Mouse (Mus musculus): Measurements from ENCODE around the gene Fbxl19.
A peak's percentile ranks its signal among the peaks of the same experiment; 100 is the strongest.

The Fbxl19 gene

DNA sequence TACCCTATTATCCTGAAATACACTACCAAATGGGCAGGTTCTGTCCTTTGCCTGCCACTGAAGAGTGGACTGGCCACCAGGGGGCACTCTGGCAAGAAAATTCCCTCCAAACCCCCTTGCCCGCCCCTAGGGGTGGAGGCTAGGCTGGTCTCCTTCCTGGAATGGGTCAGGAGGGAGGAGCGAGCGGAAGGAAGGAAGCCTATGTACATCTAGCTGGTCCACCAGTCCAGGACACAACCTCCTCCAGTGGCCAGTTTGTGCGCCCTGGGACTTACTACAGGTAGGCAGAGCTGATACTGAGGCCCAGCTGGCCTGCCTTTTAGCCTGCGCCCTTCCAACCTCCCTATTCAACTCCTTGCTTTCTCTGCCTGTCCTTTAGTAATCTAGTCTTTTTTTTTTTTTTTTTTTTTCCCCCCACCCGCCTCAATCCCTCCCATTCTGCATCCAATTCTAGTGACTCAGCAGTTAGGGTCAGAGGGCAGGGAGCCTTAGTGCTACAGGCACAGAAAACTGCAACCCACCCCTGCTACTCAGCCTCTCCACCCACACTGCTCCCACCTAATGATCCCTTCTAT, 56.2 kb downstream of the Fbxl19 start, which contains the start of gene Hsd3b7:
TSS of gene Hsd3b7 (plus strand) at position 170 of the 575 bp plus-strand sequence.
- peak; percentile 82 for DNase-seq (ENCODE audit: low read depth, low spot score)

DNA sequence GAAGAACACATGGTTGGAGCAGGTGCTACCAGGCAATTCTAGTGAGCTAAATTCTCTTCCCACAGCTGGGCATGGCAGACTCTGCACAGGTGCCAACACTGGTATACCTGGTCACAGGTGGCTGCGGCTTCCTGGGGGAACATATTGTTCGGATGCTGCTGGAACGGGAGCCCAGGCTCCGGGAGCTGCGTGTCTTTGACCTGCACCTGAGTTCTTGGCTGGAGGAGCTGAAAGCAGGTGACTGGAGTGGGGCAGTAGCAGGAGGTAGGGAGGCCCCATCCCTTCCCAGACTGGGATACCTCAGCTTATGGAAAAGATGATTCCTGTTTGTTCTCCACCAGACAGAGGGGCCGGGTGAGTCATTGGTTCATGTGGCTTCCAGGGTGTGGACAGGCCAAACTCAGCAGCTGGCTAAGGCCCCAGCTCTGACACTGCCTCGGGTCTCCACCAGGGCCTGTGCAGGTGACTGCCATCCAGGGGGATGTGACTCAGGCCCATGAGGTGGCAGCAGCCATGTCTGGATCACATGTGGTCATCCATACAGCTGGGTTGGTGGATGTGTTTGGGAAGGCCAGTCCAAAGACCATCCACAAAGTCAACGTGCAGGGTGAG, 56.8 kb downstream of the Fbxl19 start:
- no peak for DNase-seq (ENCODE audit: low read depth, low spot score)

GRCm38 (mm10) chr7:127802313-127802712, 58.0 kb downstream of the Fbxl19 start:
- DNase-seq (ENCODE audit: low read depth, low spot score), result no peak

GRCm38 (mm10) chr7:127808821-127809220, 64.5 kb downstream of the Fbxl19 start:
- DNase-seq (ENCODE audit: low read depth, low spot score), result no peak

DNA sequence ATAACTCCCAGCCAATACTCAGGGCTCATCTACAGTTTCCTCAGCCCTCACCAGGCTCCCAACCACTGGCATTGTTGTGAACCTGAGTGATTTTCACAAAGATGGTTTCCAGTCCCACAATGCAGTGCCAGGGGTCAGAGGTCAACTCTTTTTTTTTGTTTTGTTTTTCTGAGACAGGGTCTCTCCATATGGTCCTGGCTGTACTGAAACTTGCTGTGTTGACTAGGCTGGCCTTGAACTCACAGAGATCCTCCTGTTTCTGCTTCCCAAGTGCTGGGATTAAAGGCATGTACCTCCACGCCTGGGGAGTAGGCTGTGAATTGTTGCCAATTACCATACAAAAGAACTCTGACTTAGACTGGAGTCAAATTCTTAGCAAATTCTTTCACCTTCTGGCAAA, 65.5 kb downstream of the Fbxl19 start:
- no peak for DNase-seq (ENCODE audit: low read depth, low spot score)

DNA sequence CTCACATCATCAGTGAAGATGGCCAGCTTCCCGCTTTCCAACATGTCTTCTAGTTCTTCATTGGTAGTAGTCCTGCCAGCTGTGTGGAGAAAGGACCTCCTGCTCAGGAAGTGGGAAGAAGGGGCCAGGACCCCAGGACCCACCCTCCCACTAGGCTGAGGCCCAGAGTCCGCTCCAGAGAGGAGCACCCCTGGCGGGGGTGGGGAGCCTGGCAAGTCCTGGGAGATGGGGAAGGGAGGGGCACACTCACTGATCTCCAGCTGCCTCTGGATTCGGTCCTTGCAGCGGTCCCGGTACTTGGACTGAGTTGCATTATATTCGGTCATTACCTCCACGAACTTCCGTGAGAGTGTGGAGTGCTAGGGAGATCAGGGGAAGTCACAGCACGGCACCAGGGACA, 66.3 kb downstream of the Fbxl19 start:
- no peak for DNase-seq (ENCODE audit: low read depth, low spot score)

DNA sequence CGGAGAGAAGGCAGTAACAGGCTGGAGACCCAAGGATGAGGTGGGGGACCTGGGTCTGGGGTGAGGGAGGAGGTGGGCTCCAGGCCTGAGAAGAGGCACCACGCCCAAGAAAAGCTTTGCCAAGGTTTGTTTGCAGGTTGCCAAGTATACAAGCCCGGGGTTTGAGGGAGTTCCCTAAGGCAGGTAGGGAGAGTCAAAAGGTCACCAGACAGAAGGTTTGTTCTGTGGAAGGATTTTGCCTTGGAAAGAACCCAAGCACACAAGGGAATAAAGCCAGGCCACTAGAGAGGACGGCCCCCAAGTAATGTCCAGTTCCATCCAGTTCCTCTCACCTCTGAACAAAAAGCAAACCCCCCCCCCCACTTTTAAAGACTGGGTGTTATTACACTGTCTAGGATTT, 66.9 kb downstream of the Fbxl19 start:
- no peak for DNase-seq (ENCODE audit: low read depth, low spot score)

DNA sequence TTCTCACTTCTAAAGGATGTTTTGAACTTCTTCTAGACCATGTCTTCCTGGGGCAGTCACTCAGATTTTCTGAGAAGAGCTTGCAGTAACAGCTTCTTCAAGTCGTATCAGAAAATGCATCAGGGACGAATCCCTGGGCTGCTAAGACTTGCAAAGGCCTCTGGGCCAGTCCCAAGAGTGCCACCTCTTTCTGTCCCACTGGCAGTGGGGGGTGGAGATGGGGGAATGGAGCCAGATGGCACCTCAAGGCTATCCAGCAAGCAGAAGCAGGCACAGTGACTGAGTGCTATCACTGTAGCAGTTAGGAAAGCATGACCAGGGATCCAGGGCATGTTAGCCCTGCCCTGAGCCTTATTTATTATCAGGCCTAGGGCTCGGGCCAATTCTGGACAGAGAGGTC, 67.9 kb downstream of the Fbxl19 start:
- DNase-seq (ENCODE audit: low read depth, low spot score), result no peak

DNA sequence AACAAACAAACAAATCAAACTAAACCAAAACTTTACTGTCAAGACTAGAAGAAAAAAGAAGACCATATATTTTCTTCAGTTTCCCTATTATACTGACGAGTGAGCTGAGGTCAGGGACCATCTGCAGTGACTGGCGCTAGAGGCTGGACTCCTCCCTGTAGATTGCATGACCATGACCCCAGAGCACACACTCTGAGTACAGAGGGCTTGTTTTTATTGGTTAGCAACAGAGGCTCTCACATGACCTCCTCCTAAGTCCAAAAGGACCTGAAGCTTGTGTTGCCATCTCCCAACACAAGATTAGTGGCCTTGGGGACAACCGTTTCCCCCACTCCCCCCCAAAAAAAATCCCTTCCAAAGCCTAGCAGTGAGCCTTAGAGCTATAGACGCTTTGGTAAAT, 69.5 kb downstream of the Fbxl19 start:
- DNase-seq (ENCODE audit: low read depth, low spot score), result no peak

GRCm38 (mm10) chr7:127814241-127814921, 70.0 kb downstream of the Fbxl19 start:
- no peak for DNase-seq (ENCODE audit: low read depth, low spot score)

GRCm38 (mm10) chr7:127815116-127815665, 70.8 kb downstream of the Fbxl19 start:
- no peak for DNase-seq (ENCODE audit: low read depth, low spot score)

DNA sequence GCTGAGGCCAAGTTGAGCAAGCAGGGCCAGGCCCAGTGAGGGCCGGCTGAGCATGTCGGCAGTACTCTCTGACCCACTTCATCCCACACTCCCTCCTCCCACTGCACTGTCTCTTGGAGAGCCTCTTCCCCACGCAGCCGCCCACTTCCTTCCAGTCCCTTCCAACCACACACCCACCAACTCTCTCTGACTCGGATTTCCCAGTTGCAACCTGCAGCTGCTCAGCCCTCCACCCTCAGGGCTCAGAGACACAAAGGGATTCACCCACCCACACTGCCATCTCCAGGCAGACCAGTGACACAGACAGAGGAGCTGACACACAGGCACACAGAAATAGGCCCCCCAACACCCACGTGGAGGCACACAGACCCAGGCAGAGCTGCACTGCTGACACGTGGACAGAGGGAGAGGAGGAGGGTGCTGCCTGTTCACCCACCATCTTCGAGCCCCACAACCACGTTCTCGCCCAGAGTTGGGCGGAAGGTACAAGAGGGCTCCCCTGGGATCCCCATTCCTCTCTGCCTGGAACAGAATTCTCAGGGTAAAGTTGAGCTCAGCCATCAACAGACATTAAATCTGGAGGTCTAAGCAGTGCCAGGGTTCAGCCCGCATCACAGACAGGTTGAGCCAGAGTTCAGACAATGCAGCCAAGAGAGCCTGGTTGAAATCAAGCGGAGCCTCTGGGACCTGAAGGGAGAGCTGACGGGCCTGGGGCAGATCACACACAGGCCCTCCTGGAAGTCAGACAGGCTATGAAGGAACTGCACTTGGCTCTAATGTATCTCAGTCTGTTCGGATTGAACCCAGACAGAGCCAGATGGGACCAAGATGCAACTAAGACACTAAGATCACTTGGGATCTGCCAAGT, 71.8 kb downstream of the Fbxl19 start:
- no peak for DNase-seq (ENCODE audit: low read depth, low spot score)

DNA sequence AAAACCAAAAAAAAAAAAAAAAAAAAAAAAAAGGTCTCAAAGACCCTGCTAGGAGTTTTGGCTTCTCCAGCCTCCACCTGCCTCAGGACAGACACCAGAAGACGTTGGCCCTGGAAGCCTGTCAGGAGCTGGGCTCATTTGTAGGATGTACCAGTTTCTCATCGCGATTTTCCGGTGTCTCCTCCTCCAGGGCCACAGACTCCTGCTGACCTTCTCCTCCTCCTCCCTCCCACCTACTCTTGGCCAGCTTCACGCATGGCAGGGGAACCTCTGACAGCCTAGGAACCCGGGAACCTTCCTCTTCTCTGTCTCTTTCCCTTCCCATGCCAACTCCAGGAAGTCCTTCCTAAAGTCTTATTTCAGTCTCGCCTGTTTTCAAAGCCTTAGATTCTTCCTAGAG, 72.7 kb downstream of the Fbxl19 start:
- DNase-seq (ENCODE audit: low read depth, low spot score), result no peak

GRCm38 (mm10) chr7:127817776-127818175, 73.4 kb downstream of the Fbxl19 start:
- no peak for DNase-seq (ENCODE audit: low read depth, low spot score)

All from embryo, embryonic 11.5 days (tissue).